Mouse (Mus musculus) yolk sac, embryonic 10.5 days (tissue): ENCODE measurements around the gene Clasrp.
"Not testable (repeated sequence)": the region's sequence is repeated elsewhere in the genome, so short reads cannot be mapped to it uniquely, and the experiment has no call there.

Experiments used
- DNase-seq: peaks from one replicate; pipeline ENCODE4 v3.0.0-alpha.2; 2017; ENCODE audit warnings: low spot score

The Clasrp gene

DNA sequence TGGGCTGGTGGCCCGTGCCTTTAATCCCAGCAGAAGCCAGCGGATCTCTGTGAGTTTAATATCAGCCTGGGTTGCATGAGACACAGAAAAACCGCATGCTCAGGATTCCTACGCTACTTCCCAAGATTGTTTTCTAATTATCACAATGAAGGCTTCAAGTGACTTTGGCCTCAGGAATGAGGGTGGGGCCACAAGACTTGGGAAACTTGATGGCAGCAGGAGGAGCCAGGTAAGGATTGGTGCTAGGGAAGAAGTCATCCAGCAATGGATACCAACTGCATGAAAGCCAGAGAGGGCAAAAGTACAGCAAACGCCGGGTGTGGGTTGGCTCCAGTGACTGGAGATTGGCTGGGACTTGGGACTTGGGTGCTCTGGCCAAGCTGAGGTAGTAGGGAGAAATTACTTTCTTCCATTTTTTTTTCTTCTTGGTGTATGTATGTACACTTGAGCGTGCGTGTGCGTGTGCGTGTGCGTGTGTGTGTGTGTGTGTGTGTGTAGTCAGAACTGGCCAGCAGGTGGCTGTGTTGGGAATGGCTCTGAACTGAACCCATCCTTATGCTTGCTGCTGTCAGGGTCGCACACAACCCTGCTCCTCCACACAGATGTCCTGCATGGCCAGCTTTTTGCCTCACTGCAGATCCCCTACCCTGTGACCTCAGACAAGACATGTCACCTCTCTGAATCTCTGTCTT is 5.5 kb upstream of the Clasrp start:
- no peak for DNase-seq

DNA sequence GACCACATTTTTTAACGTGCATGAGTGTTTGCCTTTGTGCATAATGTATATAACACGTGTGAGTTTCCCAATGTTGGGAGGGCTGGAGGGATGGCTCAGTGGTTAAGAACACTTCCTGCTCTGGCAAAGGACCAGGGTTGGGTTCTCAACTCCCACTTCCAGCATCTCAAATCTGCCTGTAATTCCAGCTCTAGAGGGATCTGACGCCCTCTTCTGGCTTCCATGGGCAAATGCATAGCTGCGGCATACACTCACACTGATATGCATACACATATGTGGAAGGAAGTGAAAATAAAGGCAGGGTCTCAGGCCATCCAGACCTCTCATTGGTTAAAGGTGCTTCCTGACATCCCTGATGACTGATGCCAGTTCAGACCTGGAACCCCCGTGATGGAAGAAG is 3.0 kb upstream of the Clasrp start:
- no peak for DNase-seq

DNA sequence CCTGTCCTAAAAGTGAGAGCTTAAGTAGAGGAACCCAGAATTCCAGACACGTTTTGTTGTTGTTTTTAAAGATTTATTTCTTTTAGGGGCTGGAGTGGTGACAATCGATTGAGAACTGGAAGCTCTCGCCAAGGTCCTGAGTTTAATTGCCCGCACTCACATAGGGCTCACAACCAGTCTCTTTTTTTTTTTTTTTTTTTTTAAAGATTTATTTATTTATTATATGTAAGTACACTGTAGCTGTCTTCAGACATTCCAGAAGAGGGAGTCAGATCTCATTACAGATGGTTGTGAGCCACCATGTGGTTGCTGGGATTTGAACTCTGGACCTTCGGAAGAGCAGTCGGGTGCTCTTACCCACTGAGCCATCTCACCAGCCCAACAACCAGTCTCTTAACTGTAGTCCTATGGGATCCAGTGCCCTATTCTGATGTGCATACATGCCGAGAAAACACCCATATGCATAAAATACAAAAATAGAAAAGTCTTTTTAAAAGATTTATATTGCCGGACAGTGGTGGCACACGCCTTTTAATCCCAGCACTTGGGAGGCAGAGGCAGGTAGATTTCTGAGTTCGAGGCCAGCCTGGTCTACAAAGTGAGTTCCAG is 424 bp upstream of the Clasrp start:
- not testable (repeated sequence) for DNase-seq

DNA sequence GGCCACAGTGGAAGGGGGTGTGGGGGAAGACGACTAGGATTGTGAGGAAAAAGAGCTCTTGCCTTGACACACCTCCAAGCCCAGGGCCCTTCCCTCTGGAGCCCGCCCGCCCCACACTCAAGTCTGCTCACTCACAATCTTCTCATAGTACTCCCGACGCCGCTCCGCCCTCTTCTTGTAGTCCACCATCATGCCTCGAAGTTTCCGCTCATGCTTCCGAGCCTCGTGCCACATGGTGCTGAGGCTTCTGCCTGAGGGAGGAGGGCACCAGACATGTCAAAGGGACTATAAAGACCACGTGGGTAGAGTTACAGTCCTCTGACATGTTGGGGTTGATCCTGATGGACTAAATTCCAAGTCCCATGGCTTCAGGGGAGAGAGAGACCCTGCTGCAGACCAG is 1.2 kb downstream of the Clasrp start:
- DNase-seq: no peak

GRCm38 (mm10) chr7:19600562-19600961 is 3.7 kb downstream of the Clasrp start:
- no peak for DNase-seq

DNA sequence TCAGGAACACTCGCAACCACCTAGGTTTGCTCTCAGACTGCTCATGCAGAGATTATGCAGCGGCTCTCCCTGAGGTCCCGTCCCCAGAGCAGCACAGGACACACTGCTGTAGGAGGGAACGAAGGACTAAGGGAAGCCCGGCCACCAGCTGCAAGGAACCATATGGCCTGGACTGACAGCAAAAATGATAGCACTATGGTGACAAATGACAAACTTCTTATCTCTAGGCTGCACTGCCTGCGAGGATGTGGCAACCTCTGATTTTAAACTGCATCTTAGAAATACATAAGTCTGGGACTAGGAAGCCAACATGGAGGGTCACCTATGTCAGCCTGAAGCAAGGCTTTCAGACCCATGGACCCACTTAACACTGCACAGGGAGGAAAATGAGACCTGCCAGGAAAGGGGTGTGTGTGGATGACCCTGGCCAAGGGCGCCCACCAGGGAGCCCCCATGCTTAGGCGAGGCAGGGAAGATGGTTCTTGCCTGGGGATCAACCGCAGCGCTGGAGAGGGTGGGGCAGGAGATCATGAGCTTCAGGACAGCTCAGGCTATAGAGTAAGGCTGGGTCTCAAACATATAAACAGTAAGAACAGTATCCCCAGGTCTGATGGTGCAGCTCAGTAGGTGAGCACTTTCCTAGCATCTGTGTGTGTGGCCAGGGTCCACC is 11.1 kb downstream of the Clasrp start:
- DNase-seq: no peak

- DNase-seq: peak; percentile 59
Measured at GRCm38 (mm10) chr7:19589917-19590316, 14.4 kb downstream of the Clasrp start.

DNA sequence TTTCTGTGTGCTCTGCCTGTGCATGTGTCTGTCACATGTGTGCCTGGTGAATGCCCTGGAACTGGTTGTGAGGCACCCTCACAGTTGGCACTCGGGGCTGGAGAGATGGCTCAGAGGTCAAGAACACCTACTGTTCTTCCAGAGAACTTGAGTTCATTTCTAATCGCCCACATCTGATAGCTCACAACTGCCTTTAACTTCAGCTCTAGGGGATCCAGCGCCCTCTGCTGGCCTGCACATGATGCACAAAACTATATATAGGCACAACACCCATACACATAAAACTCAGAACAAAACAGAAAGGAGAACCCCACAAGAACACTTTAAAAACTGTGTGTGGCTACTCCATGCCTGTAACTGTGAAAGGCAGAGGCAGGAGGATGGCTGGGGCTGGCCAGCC is 15.1 kb downstream of the Clasrp start:
- DNase-seq: peak; percentile 37

DNA sequence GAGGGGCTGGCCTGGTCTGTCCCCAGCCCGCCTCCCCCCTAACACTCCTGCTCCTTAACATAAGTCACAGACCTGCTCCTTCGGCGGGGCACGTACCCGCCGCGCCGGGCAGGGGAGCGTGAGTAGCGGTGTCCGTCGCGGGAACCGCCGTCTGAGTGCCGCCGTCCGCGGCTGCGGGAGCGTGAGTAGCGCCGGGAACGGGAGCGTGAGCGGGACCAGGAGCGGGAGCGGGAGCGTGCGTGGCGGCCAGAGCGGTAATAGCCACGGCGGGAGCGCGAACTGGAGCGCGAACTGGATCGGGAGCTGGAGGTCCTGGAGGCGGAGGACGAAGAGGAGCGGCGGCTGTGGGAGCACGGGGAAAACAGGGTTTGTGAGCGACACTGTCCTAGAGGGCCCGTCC is 18.0 kb downstream of the Clasrp start:
- no peak for DNase-seq

DNA sequence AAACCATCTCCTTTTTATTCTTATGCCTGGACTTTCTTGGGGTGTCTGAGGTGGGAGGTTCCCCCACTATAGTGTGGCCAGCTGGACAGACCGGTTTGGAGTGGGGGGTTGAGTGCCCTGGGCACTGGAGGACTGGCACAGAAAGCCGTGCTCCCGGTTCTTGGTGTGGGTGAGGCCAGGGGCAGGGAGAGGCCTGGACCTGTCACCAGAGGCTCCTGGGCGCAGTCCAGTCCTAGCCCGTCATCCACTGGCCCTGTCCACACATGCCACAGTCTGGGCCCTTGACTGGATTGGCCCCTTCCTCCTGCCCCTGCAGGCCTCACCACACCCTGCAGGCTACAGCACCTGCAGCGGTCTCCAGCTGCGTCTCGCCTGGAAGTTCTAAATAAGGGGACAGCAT is 23.7 kb downstream of the Clasrp start:
- no peak for DNase-seq

DNA sequence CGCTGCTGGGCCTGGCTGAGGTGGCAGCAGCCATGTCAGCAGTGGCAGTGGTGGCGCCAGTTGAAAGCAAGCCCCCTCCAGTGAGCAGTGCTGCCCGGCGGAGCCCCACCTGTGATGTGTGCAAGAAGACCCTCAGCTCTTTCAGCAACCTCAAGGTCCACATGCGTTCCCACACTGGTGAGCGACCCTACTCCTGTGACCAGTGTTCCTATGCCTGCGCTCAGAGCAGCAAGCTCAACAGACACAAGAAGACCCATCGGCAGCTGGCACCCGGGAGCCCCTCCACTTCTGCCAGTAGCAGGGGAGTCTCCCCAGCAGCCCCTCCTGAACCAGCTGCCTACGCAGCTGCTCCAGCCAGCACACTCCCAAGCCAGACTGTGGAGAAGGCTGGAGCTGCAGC is 24.5 kb downstream of the Clasrp start:
- DNase-seq: no peak

DNA sequence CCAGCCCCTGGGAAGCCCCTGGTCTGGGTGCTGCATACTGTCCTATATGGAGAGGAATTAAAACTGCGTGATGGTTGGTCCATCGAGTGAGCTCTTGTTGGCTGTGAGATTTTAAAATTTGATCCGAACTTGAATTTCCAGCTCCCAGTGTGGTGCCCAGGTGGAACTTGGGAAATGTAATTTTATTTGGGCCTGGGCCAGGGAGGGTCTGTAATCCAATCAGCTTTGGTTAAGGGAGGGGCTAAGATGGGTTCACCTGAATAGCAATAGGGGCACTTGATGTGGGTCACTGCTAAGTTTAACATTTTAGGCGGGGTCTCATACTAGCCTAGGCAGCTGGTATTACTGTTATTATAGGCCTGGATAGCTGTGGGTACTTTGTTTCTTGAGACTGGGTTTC is 25.9 kb downstream of the Clasrp start:
- DNase-seq: no peak

- DNase-seq: no peak
Measured at GRCm38 (mm10) chr7:19577877-19578414, 26.3 kb downstream of the Clasrp start.

DNA sequence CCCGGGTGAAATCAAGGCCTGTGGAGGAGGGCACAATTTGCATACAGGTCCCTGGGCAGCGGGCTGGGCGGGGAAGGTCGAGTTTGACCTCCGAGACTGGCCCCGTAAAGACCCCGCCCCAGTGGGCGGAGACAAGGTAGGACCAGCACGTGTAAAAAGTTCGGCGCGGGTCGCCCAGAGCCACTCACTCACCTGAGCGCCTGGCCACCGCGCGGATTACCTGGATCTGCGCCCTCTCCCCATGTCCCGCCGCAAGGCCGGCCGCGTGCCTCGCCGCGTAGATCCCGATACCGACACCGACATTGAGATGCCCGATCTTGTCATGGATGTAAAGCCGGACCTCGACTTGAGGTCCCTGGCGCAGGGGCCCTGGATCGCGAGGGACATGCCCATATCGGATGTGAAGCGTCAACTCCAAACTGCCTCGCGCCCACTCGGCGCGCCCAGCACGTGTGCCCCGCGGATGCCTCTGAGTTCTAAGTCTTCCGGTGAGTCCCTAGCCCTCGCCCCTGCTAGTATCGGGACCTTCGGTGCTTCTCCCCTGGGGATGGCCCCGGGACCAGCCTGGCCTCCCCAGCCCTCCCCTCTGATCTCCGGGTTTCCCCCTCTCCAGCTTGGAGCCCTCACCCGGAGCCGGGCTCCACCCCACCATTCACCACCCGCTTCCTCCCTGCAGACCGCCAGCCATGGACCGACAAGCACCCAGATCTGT is 27.0 kb downstream of the Clasrp start, which contains the start of the genes Zfp296 and Gemin7:
Gene Zfp296 (plus strand): TSS at position 147 of the 712 bp plus-strand sequence.
Gene Gemin7 (minus strand): TSS at position 455 of the 712 bp plus-strand sequence.
- DNase-seq: peak; percentile 57

DNA sequence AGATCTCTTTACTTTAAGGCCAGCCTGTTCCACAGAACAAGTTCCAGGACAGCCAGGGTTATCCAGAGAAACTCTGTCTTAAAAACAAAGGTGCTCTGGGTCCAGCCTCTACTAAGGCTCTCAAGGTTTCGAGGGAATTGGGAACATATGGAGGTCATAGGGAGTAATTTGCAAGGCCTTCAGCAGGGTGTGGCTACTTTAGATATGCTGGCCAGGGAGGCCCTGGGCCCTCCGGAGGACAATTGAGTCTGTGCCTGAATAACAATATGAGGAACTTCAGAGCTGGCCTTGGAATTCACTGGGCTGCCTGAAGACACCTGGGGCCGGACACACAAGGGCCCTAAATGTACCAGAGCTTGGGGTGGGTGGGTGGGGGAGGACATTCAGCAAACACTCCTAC is 28.7 kb downstream of the Clasrp start:
- no peak for DNase-seq

GRCm38 (mm10) chr7:19573776-19574140 is 30.5 kb downstream of the Clasrp start:
- DNase-seq: no peak

DNA sequence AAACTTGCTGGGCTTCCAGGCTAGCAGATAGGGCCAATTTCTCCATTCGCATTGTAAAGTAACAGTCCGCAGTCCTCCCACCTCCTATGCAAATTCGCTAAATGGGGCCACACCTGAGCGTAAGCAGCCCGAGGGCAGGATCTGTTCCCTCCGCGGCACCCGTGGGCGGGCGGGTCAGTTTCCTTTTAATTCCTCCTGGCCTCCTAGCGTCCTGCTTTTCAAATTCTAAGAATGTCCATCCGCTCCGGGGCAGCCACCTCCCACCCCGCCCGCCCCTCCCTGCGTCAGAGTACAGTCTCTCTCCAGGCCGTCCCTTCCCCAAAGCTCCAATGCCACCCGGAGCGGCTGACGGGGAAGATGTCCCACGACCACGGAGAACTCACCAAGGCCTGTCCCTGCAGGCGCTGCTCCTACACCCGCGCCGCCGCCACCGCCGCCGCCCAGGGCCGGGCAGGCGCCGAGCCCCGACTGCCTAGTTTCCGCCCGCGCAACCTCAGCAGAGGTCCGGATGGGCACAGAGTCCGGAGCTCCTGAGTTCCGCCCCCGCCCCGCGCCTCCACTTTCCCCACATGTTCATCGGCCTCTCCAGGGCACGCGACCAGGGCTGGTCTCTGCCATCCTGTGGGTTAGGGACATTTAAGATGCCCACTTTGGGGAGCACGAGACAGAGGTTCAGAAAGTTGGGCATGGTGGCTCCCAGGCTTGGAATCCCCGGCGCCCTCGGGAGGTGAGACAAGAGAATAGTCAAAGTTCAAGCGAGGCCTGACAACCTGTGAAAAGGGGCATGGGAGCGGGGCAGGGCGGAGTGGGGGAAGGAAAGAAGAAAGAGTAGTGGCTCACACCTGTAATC is 31.1 kb downstream of the Clasrp start:
- DNase-seq: peak; percentile 88

- no peak for DNase-seq
Measured at GRCm38 (mm10) chr7:19569647-19570046, 34.6 kb downstream of the Clasrp start.

- peak; percentile 56 for DNase-seq
Measured at GRCm38 (mm10) chr7:19567426-19567825, 36.9 kb downstream of the Clasrp start.

GRCm38 (mm10) chr7:19565803-19566202 is 38.5 kb downstream of the Clasrp start:
- no peak for DNase-seq

- DNase-seq: no peak
Measured at GRCm38 (mm10) chr7:19564455-19564854, 39.8 kb downstream of the Clasrp start.
